Mouse (Mus musculus) MEL (cell line): ENCODE data around the gene Ankrd54. TPM values are rescaled to one million over a fixed set of nuclear protein-coding genes. Genes with fewer than 3 reads are reported as not detected.
"Not testable (repeated sequence)": the region's sequence is repeated elsewhere in the genome, so short reads cannot be mapped to it uniquely, and the experiment has no call there.

Source experiments
- DNase-seq: peaks from one replicate; pipeline ENCODE4 v3.0.0; 2011; ENCODE audit warnings: low read depth, low spot score
- H3K27ac ChIP-seq: 2 replicates; pipeline ENCODE4 v1.5.1; 2012; ENCODE audit warnings: low read depth, mild to moderate bottlenecking, control low read depth, low read length, moderate library complexity; ENCODE audit not compliant: control insufficient read depth
- H3K27me3 ChIP-seq, 2 experiments: fragments of 150-350 bp in 1 of 2; sonication (generic) in 1 of 2; 2 replicates each; pipeline ENCODE4 v1.6.1; 2012; ENCODE audit warnings: low read length in 2 of 2, mild to moderate bottlenecking in 2 of 2, improper control_type of control experiment in 1 of 2, moderate library complexity in 1 of 2; ENCODE audit not compliant: insufficient read depth in 2 of 2, control insufficient read depth in 1 of 2
- H3K36me3 ChIP-seq, 2 experiments: 2 replicates each; pipeline ENCODE4 v1.6.1; 2012 to 2014; ENCODE audit warnings: low read length in 2 of 2, improper control_type of control experiment in 1 of 2, inconsistent platforms in 1 of 2, mild to moderate bottlenecking in 1 of 2; ENCODE audit not compliant: insufficient read depth in 2 of 2, control insufficient read depth in 1 of 2
- H3K4me1 ChIP-seq, 2 experiments: fragments of 150-350 bp in 1 of 2; sonication (generic) in 1 of 2; 2 replicates each; pipeline ENCODE4 v1.6.1; 2012; ENCODE audit warnings: low read length in 2 of 2, improper control_type of control experiment in 1 of 2, mild to moderate bottlenecking in 1 of 2; ENCODE audit not compliant: insufficient read depth in 2 of 2, control insufficient read depth in 1 of 2
- H3K4me3 ChIP-seq, 2 experiments: fragments of 150-350 bp in 1 of 2; sonication (generic) in 1 of 2; 2 replicates each; pipeline ENCODE4 v1.5.1; 2012; ENCODE audit warnings: low read depth in 2 of 2, low read length in 2 of 2, mild to moderate bottlenecking in 2 of 2, moderate library complexity in 2 of 2, control low read depth in 1 of 2, improper control_type of control experiment in 1 of 2; ENCODE audit not compliant: control insufficient read depth in 1 of 2, insufficient read depth in 1 of 2
- H3K79me2 ChIP-seq: 2 replicates; pipeline ENCODE4 v1.6.1; 2012; ENCODE audit warnings: mild to moderate bottlenecking, low read length, moderate library complexity; ENCODE audit not compliant: control insufficient read depth, poor library complexity, insufficient read depth
- H3K9ac ChIP-seq: 2 replicates; pipeline ENCODE4 v1.6.1; 2012; ENCODE audit warnings: low read depth, mild to moderate bottlenecking, control low read depth, low read length, moderate library complexity; ENCODE audit not compliant: control insufficient read depth, poor library complexity, severe bottlenecking
- H3K9me3 ChIP-seq: fragments of 150-350 bp; sonication (generic); replicated peaks from 2 replicates; pipeline ENCODE4 v1.6.1; 2012; ENCODE audit warnings: mild to moderate bottlenecking, low read length, improper control_type of control experiment, moderate library complexity; ENCODE audit not compliant: insufficient read depth
- BHLHE40 ChIP-seq: IDR thresholded peaks from 2 replicates; pipeline ENCODE4 v1.6.1; 2012; ENCODE audit warnings: low read depth, mild to moderate bottlenecking, inconsistent platforms, low read length, improper control_type of control experiment, borderline replicate concordance
- CHD1 ChIP-seq: IDR thresholded peaks from 2 replicates; pipeline ENCODE4 v1.6.1; 2012; ENCODE audit warnings: low read depth, mild to moderate bottlenecking, inconsistent platforms, low read length, improper control_type of control experiment
- ELF1 ChIP-seq: IDR thresholded peaks from 2 replicates; pipeline ENCODE4 v1.6.1; 2014; ENCODE audit warnings: low read depth, mild to moderate bottlenecking, inconsistent platforms, low read length, improper control_type of control experiment, moderate library complexity
- EP300 ChIP-seq, 2 experiments: IDR thresholded peaks; 2 replicates each; pipeline ENCODE4 v1.6.1; 2011; ENCODE audit warnings: improper control_type of control experiment in 2 of 2, low read length in 2 of 2, low read depth in 1 of 2, mild to moderate bottlenecking in 1 of 2
- GABPA ChIP-seq: IDR thresholded peaks from 2 replicates; pipeline ENCODE4 v1.6.1; 2012; ENCODE audit warnings: low read depth, mild to moderate bottlenecking, inconsistent platforms, low read length, improper control_type of control experiment, moderate library complexity
- HCFC1 ChIP-seq: IDR thresholded peaks from 2 replicates; pipeline ENCODE4 v1.6.1; 2012; ENCODE audit warnings: low read depth, mild to moderate bottlenecking, inconsistent platforms, low read length, improper control_type of control experiment, moderate library complexity
- KAT2A ChIP-seq: conservative IDR thresholded peaks from 2 replicates; pipeline ENCODE4 v1.6.1; 2012; ENCODE audit warnings: low read depth, low read length, improper control_type of control experiment, inconsistent platforms
- MAZ ChIP-seq: IDR thresholded peaks from 2 replicates; pipeline ENCODE4 v1.6.1; 2012; ENCODE audit warnings: low read depth, mild to moderate bottlenecking, inconsistent platforms, low read length, improper control_type of control experiment
- MEF2A ChIP-seq: IDR thresholded peaks from 2 replicates; pipeline ENCODE4 v1.6.1; 2014; ENCODE audit warnings: low read depth, mild to moderate bottlenecking, inconsistent platforms, low read length, improper control_type of control experiment; ENCODE audit not compliant: poor library complexity, insufficient replicate concordance, severe bottlenecking; ENCODE audit errors: extremely low read depth
- MYC ChIP-seq: IDR thresholded peaks from 2 replicates; pipeline ENCODE4 v1.6.1; 2011; ENCODE audit warnings: low read depth, mild to moderate bottlenecking, low read length, improper control_type of control experiment, moderate library complexity
- NRF1 ChIP-seq: IDR thresholded peaks from 2 replicates; pipeline ENCODE4 v1.6.1; 2014; ENCODE audit warnings: low read depth, mild to moderate bottlenecking, inconsistent platforms, low read length, improper control_type of control experiment, moderate library complexity; ENCODE audit not compliant: poor library complexity, insufficient read depth, severe bottlenecking
- POLR2AphosphoS5 ChIP-seq: IDR thresholded peaks from 2 replicates; pipeline ENCODE4 v1.6.1; 2012; ENCODE audit warnings: low read depth, borderline replicate concordance, mild to moderate bottlenecking, inconsistent platforms, low read length, moderate library complexity, mixed read lengths
- SIN3A ChIP-seq: IDR thresholded peaks from 2 replicates; pipeline ENCODE4 v1.6.1; 2012; ENCODE audit warnings: low read length, improper control_type of control experiment, inconsistent platforms
- TAL1 ChIP-seq: IDR thresholded peaks from 2 replicates; pipeline ENCODE4 v1.6.1; 2012; ENCODE audit warnings: mild to moderate bottlenecking, inconsistent platforms, low read length, moderate library complexity, mixed read lengths
- TBP ChIP-seq: IDR thresholded peaks from 2 replicates; pipeline ENCODE4 v1.8.0; 2011; ENCODE audit warnings: low read depth, low read length, improper control_type of control experiment
- UBTF ChIP-seq: IDR thresholded peaks from 2 replicates; pipeline ENCODE4 v1.6.1; 2012; ENCODE audit warnings: low read depth, mild to moderate bottlenecking, inconsistent platforms, low read length, improper control_type of control experiment, moderate library complexity, borderline replicate concordance; ENCODE audit not compliant: insufficient read depth
- ZC3H11A ChIP-seq: IDR thresholded peaks from 2 replicates; pipeline ENCODE4 v1.6.1; 2012; ENCODE audit warnings: low read depth, mild to moderate bottlenecking, inconsistent platforms, low read length, improper control_type of control experiment
- ZMIZ1 ChIP-seq: IDR thresholded peaks from 2 replicates; pipeline ENCODE4 v1.6.1; 2012; ENCODE audit warnings: low read depth, mild to moderate bottlenecking, inconsistent platforms, low read length, improper control_type of control experiment, moderate library complexity
- polyA plus RNA-seq, 2 experiments: library from polyadenylated mRNA; stranded (reverse) in 1 of 2; unstranded in 1 of 2; fragments of >175 nt in 1 of 2; fragments of >200 nt in 1 of 2; gene quantifications; 2 replicates each; pipeline versions ENCODE4 v1.2.1 to v1.2.4; 2012; ENCODE audit warnings: low replicate concordance in 2 of 2, low read depth in 1 of 2; ENCODE audit not compliant: insufficient read length in 2 of 2, insufficient read depth in 1 of 2, missing spikeins in 1 of 2
- total RNA-seq: library from RNA; depleted of rRNA; stranded (reverse); fragments of 300-350 nt; gene quantifications from 2 replicates; pipeline ENCODE4 v1.2.3, GENCODE M21; 2012

Ankrd54 gene
- total and polyA plus RNA-seq, 3 experiments: 42.3 to 62.2 TPM; not detected in 1

- no peak for TF ChIP-seq KAT2A
- peak; percentile 45; the same call in 1 of the 2 replicates for TF ChIP-seq ZC3H11A
- TF ChIP-seq CHD1: no peak
- TF ChIP-seq GABPA: no peak
- TF ChIP-seq NRF1: no peak
- TF ChIP-seq POLR2AphosphoS5: no peak
- no peak for TF ChIP-seq BHLHE40
- TF ChIP-seq SIN3A: peak; percentile 40
- no peak for TF ChIP-seq EP300 (IDR thresholded peaks at IDR 0.05; ENCODE audit: low read depth in 1 of 2, low read length in 2 of 2)
- TF ChIP-seq ZMIZ1: no peak
- no peak for TF ChIP-seq HCFC1
- no peak for TF ChIP-seq MEF2A
- no peak for TF ChIP-seq TAL1
- TF ChIP-seq MAZ: no peak
- TF ChIP-seq UBTF: no peak
- peak; percentile 67; the same call in 1 of the 2 replicates for TF ChIP-seq MYC
- no peak for TF ChIP-seq ELF1
Measured at GRCm38 (mm10) chr15:79037913-79038328, 24.8 kb downstream of the Ankrd54 start (continued).

GRCm38 (mm10) chr15:79031908-79032307 lies 30.8 kb downstream of the Ankrd54 start:
- H3K9ac ChIP-seq, H3K79me2 ChIP-seq, H3K27ac ChIP-seq, H3K36me3 ChIP-seq, DNase-seq, H3K4me3 ChIP-seq, H3K9me3 ChIP-seq, H3K27me3 ChIP-seq: not testable (repeated sequence)
- H3K4me1 ChIP-seq: peaks cover 0 to 17% of the 10 kb centered on the region in 2 experiments; a peak in 2 of 4 replicates
- peak; percentile 87 for TF ChIP-seq TBP
